Mouse (Mus musculus) ES-Bruce4 (cell line): Measurements from ENCODE around the gene Abcc1. TPM values are rescaled to one million over a fixed set of nuclear protein-coding genes. Genes with fewer than 3 reads are reported as not detected.

ENCODE experiments used
- H3K27ac ChIP-seq: 2 replicates; pipeline ENCODE4 v1.5.1; 2012; ENCODE audit warnings: low read length, inconsistent platforms; ENCODE audit not compliant: insufficient read depth
- H3K27me3 ChIP-seq: 2 replicates; pipeline ENCODE4 v1.6.1; 2012; ENCODE audit warnings: mild to moderate bottlenecking, low read length, inconsistent platforms; ENCODE audit not compliant: control insufficient read depth, poor library complexity, insufficient read depth, severe bottlenecking
- H3K36me3 ChIP-seq: 2 replicates; pipeline ENCODE4 v1.6.1; 2012; ENCODE audit warnings: inconsistent platforms, mild to moderate bottlenecking, low read length, moderate library complexity; ENCODE audit not compliant: control insufficient read depth, poor library complexity, insufficient read depth, severe bottlenecking
- H3K4me1 ChIP-seq: one replicate; pipeline ENCODE4 v1.8.1; 2011; ENCODE audit warnings: low read length; ENCODE audit not compliant: control insufficient read depth, insufficient read depth
- H3K4me3 ChIP-seq: 2 replicates; pipeline ENCODE4 v1.5.1; 2011; ENCODE audit warnings: low read depth, mild to moderate bottlenecking, low read length
- H3K9ac ChIP-seq: 2 replicates; pipeline ENCODE4 v1.6.1; 2012; ENCODE audit warnings: low read depth, mild to moderate bottlenecking, inconsistent platforms; ENCODE audit not compliant: poor library complexity, severe bottlenecking
- H3K9me3 ChIP-seq: replicated peaks from 2 replicates; pipeline ENCODE4 v1.6.1; 2012; ENCODE audit warnings: mild to moderate bottlenecking, low read length, inconsistent platforms; ENCODE audit not compliant: control insufficient read depth, poor library complexity, insufficient read depth, severe bottlenecking
- CTCF ChIP-seq: IDR thresholded peaks from one replicate; pipeline ENCODE4 v1.8.1; 2011; ENCODE audit warnings: low read depth, low read length
- EP300 ChIP-seq: IDR thresholded peaks from 2 replicates; pipeline ENCODE4 v1.6.1; 2011; ENCODE audit warnings: low read depth, low read length; ENCODE audit not compliant: insufficient read depth
- POLR2A ChIP-seq: IDR thresholded peaks from one replicate; pipeline ENCODE4 v1.8.1; 2011; ENCODE audit warnings: low read length; ENCODE audit not compliant: insufficient read depth
- polyA plus RNA-seq: library from polyadenylated mRNA; stranded (reverse); fragments of >200 nt; gene quantifications from 2 replicates; pipeline ENCODE4 v1.2.4, GENCODE M21; 2011; ENCODE audit warnings: low read depth; ENCODE audit not compliant: missing spikeins, insufficient read depth, insufficient read length

The Abcc1 gene
- polyA plus RNA-seq, 1 experiment: 69.5 TPM

DNA sequence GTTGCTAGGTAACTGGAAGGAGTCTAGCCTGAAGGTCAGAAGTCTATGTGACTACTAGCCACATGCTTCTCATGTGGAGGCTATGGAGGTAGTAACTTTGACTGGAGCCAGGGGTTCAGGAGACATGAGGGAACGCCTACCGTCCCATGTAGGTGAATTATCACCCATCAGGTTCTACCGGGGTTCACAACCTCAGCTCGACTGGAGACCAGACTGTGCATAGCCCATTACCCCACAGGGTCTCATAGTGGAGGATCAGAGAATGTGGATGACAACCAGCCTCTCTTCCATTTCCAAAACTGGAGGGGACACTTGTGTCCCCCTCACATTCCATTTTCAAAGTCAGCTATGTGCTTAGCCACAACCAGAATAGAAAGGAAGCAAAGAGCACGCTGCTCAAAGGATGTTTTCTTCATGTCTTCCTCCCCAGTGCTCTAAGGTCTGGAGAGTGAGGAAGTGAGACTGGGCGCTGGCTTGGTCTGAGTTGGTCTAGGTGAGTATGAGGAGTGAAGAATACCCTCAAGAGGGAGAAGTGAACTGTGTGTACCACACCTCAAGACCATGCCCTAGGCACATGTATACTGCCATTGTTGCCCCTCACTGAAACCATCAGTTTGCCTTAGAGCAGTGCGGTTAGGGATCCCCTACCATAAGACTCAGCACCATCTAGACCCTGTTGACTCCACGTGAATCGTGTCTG lies 115.5 kb downstream of the Abcc1 start:
- H3K27me3 ChIP-seq: no peaks in the 10 kb centered on the region
- peaks cover 7% of the 10 kb centered on the region; the same call in 1 of the 2 replicates for H3K9me3 ChIP-seq
- H3K9ac ChIP-seq: no peak overlapping the region
- TF ChIP-seq CTCF (no peak), EP300 (no peak), POLR2A (no peak)
- no peaks in the 10 kb centered on the region for H3K4me1 ChIP-seq
- no peak overlapping the region for H3K4me3 ChIP-seq
- no peak overlapping the region for H3K27ac ChIP-seq
- peaks cover 9% of the 10 kb centered on the region for H3K36me3 ChIP-seq

DNA sequence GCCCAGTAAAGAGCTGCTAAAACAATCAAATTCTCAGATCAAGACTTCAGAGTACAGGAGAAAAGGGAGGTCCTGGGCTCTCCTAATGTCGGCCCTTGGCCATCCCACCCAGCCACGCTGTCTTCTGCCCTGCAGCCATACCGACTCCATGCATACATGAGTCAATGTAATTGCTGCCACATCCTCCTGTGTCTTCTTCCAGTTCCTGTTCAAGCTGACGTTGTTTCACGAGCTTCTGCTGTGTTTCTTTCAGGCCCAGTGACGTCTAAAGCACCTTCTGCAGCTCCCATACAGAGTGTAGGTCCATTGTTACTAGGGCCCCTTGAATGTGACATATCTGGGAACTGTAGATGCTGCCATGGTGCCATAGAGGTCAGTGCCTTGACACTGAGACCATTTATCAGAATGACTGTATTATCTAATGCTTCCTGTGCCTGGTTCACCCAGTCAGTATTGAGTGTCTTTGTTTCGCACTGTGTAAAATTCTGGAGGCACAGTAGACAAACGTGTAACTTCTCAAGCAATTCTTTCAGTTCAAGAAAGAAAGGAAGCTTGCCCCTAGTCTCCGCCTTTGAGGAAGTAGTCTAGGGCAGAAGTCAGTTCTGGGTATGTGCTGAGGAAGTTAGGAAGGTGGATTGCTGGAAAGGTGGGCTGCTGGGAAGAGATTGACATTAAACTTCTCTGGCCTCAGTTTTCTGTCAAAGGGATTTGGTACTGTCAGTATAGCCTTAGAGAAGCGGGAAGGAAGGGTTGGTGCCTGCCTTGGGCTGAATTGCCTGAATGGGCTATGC lies 116.3 kb downstream of the Abcc1 start:
- Histone ChIP-seq H3K9me3 (peaks cover 7% of the 10 kb centered on the region; the same call in 1 of the 2 replicates), H3K4me3 (no peak overlapping the region), H3K36me3 (peaks cover 9% of the 10 kb centered on the region), H3K27me3 (no peaks in the 10 kb centered on the region), H3K4me1 (no peaks in the 10 kb centered on the region), H3K9ac (no peak overlapping the region), H3K27ac (no peak overlapping the region)
- no peak for TF ChIP-seq POLR2A
- no peak for TF ChIP-seq CTCF
- no peak for TF ChIP-seq EP300

- TF ChIP-seq EP300 (no peak), POLR2A (no peak), CTCF (no peak)
- no peak overlapping the region for H3K4me3 ChIP-seq
- peaks cover 7% of the 10 kb centered on the region; the same call in 1 of the 2 replicates for H3K9me3 ChIP-seq
- no peaks in the 10 kb centered on the region for H3K4me1 ChIP-seq
- H3K9ac ChIP-seq: no peak overlapping the region
- H3K27me3 ChIP-seq: no peaks in the 10 kb centered on the region
- no peak overlapping the region for H3K27ac ChIP-seq
- H3K36me3 ChIP-seq: no peaks in the 10 kb centered on the region
Measured at GRCm38 (mm10) chr16:14479641-14480040, 118.3 kb downstream of the Abcc1 start.

DNA sequence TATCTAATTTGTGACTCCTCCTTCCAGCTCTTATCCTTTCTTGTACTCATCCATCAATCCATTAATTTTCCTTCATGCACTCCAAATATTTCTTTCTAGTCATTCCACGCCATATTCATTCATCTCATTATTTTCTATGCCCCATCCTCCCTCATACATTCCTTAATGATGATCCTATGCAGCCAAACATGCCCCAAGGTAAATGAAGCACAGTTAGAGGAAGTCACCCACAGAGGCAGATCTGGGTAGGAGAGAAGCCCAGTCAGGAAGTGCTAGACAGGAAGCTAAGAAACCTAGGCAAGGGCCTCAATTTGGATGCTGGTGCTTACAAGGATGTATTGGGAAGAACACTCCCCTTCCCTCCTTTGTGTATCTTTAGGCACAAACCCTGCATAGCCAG lies 121.9 kb downstream of the Abcc1 start:
- H3K4me3 ChIP-seq: no peak overlapping the region
- TF ChIP-seq EP300 (no peak), POLR2A (no peak), CTCF (no peak)
- peaks cover 12% of the 10 kb centered on the region; the same call in 1 of the 2 replicates for H3K9me3 ChIP-seq
- H3K36me3 ChIP-seq: no peaks in the 10 kb centered on the region
- H3K9ac ChIP-seq: no peak overlapping the region
- H3K27ac ChIP-seq: no peak overlapping the region
- H3K4me1 ChIP-seq: no peaks in the 10 kb centered on the region
- H3K27me3 ChIP-seq: no peaks in the 10 kb centered on the region

DNA sequence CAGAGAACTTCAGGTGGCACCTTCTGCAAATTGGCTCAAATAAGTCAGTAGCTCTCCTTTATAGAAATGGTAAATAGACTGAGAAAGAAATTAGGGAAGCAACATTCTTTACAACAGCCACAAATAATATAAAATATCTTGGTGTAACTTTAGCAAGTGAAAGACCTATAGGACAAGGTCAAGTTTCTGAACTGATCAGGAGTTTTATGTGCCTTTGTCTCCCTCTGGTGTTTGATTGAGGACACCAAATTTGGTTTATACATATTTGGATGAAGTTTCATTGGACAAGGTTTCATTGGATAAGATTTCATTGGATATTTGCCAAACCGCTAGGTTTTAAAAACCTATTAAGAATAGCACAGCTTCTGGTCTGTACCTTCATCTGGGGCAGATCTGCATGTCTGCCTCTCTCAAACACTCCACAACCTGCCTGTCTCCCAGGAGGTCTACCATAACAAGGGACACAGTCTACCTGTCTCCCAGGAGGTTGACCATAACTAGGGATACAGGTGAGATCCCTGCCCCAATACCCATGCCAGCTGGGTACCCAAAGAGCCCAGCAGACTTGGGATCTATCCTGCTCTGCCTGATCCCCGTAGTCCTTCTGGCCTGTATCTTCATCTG lies 132.2 kb downstream of the Abcc1 start:
- Histone ChIP-seq H3K27me3 (no peaks in the 10 kb centered on the region), H3K36me3 (no peaks in the 10 kb centered on the region), H3K9ac (no peak overlapping the region), H3K4me3 (no peak overlapping the region), H3K4me1 (no peaks in the 10 kb centered on the region), H3K27ac (no peak overlapping the region), H3K9me3 (no peaks in the 10 kb centered on the region)
- no peak for TF ChIP-seq EP300
- TF ChIP-seq CTCF: no peak
- no peak for TF ChIP-seq POLR2A
